Mouse (Mus musculus) stomach, embryonic 15.5 days (tissue): ENCODE results near the gene Ttc29. TPM values are rescaled to one million over a fixed set of nuclear protein-coding genes. Genes with fewer than 3 reads are reported as not detected.

Experiments used
- ATAC-seq: fragments of 200-750 bp; cut with Nextera tagmentation; 2 replicates; pipeline ENCODE4 v1.8.0; 2017; ENCODE audit warnings: low read depth, moderate number of reproducible peaks, moderate TSS enrichment; ENCODE audit not compliant: insufficient read depth, low FRiP score
- H3K27ac ChIP-seq: fragments of 300-500 bp; sonication (generic); 2 replicates; pipeline ENCODE4 v1.5.1; 2015; ENCODE audit warnings: mild to moderate bottlenecking, inconsistent platforms
- H3K27me3 ChIP-seq: fragments of 300-500 bp; sonication (generic); replicated peaks from 2 replicates; pipeline ENCODE4 v1.6.1; 2015; ENCODE audit warnings: inconsistent platforms
- H3K36me3 ChIP-seq: fragments of 300-500 bp; sonication (generic); 2 replicates; pipeline ENCODE4 v1.6.1; 2015; ENCODE audit warnings: inconsistent platforms
- H3K4me1 ChIP-seq: fragments of 300-500 bp; sonication (generic); 2 replicates; pipeline ENCODE4 v1.6.1; 2015; ENCODE audit warnings: inconsistent platforms
- H3K4me2 ChIP-seq: fragments of 300-500 bp; sonication (generic); 2 replicates; pipeline ENCODE4 v1.6.1; 2015; ENCODE audit warnings: mild to moderate bottlenecking, inconsistent platforms
- H3K4me3 ChIP-seq: fragments of 300-500 bp; sonication (generic); replicated peaks from 2 replicates; pipeline ENCODE4 v1.5.1; 2015; ENCODE audit warnings: inconsistent platforms
- H3K9ac ChIP-seq: fragments of 300-500 bp; sonication (generic); 2 replicates; pipeline ENCODE4 v1.6.1; 2015; ENCODE audit warnings: inconsistent platforms
- H3K9me3 ChIP-seq: fragments of 300-500 bp; sonication (generic); 2 replicates; pipeline ENCODE4 v1.6.1; 2016; ENCODE audit warnings: inconsistent platforms
- WGBS: fragments of 180-500 bp; shearing (Covaris S2); methylation state at CpG from one replicate; pipeline ENCODE4 v1.1.7; 2015; 5-methylcytosine and 5-hydroxymethylcytosine counted together
- polyA plus RNA-seq: library from polyadenylated mRNA; unstranded; fragments of >200 nt; fragmentation: Nextera tagmentation; extraction: Ambion mirVana; gene quantifications from 2 replicates; pipeline ENCODE4 v1.2.1, GENCODE M21; 2015

Ttc29 gene
- polyA plus RNA-seq, 1 experiment from 2014 or later: 0.30 TPM

DNA sequence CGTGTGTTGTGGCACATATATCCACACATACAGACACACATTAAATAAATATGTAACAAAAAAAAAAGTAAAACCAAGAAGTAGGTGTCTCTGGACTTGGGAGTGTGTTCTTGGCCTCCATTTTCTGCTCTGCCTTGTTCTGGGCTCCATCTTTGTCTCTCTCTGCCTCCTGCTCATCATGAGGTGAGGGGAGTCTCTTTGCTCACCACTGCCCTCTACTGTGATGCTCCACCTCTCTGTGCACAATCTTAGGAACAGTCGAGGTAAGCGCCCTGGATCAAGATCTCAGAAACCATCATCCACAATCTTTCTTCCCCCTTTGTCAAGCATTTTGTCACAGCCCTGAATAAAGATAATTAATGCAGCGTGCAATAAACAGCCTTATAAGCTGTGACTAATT lies 72.3 kb downstream of the Ttc29 start:
- no peaks in the 10 kb centered on the region for H3K27me3 ChIP-seq
- H3K4me1 ChIP-seq: no peaks in the 10 kb centered on the region
- no peaks in the 10 kb centered on the region for H3K36me3 ChIP-seq
- no peak overlapping the region for H3K9ac ChIP-seq
- H3K9me3 ChIP-seq: no peaks in the 10 kb centered on the region
- 83% methylated on average over 4 of the region's 4 CpGs for WGBS
- H3K4me2 ChIP-seq: no peak overlapping the region
- no peak overlapping the region for H3K27ac ChIP-seq
- no peak overlapping the region for H3K4me3 ChIP-seq
- ATAC-seq: no peak

DNA sequence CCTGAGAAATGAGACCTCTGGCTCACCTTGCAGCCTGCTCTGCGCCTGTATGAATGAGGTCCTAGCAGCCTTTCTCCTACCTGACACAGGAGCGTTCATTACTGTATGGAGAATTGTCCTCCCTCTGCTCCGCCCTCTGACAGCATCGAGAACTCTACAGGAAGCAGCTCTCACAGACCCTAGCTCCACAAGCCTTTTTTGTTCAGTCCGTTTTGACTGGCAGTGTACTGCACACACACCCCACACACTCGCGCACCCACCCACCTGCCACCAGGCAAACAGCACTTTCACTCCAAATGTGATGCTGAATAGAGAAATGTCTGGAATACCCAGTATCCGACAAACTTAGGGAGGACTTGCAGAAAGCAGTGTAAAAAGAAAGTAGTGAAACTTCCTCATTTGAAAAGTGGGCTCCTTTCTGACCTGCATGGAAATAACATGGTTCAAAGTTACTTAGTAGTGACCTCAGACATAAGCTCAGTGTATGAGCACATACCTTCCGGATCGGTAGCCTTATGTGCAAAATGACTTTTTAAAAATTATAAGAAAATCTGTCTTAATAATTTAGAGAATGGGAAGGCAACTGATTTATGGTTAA lies 76.4 kb downstream of the Ttc29 start:
- WGBS: 69% methylated on average over 10 of the region's 10 CpGs
- Histone ChIP-seq H3K36me3 (no peaks in the 10 kb centered on the region), H3K9me3 (no peaks in the 10 kb centered on the region), H3K4me1 (no peaks in the 10 kb centered on the region), H3K4me2 (no peak overlapping the region), H3K4me3 (no peak overlapping the region), H3K27ac (no peak overlapping the region), H3K9ac (no peak overlapping the region), H3K27me3 (no peaks in the 10 kb centered on the region)
- ATAC-seq: no peak

- H3K4me2 ChIP-seq: no peak overlapping the region
- no peak overlapping the region for H3K9ac ChIP-seq
- no peak overlapping the region for H3K4me3 ChIP-seq
- no peaks in the 10 kb centered on the region for H3K36me3 ChIP-seq
- no peak overlapping the region for H3K27ac ChIP-seq
- WGBS: 56% methylated on average over 7 of the region's 7 CpGs
- H3K4me1 ChIP-seq: no peaks in the 10 kb centered on the region
- no peaks in the 10 kb centered on the region for H3K27me3 ChIP-seq
- no peak for ATAC-seq
- no peaks in the 10 kb centered on the region for H3K9me3 ChIP-seq
Measured at GRCm38 (mm10) chr8:78290274-78290673, 77.2 kb downstream of the Ttc29 start.

DNA sequence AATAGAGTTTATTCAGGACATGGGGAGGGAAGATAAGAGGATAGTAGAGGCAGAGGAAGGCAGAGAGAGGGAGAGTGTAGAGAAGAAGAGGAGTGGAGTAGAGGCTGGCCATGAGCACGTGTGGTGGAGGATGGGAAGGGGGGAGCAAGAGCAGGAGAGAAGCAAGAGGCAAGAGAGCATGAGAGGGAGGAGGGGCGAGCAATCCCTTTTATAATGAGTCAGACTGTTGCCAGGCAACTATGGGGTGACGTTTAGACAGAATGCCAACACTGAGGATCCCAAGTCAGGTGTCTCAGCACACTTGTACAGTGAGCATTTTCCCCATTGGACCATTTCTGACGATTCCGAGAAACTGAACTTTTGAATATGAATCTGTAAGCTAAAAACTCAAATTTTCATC lies 82.4 kb downstream of the Ttc29 start:
- no peak for ATAC-seq
- Histone ChIP-seq H3K9me3 (no peaks in the 10 kb centered on the region), H3K27ac (no peak overlapping the region), H3K27me3 (no peaks in the 10 kb centered on the region), H3K4me2 (no peak overlapping the region), H3K4me3 (no peak overlapping the region), H3K4me1 (no peaks in the 10 kb centered on the region), H3K36me3 (no peaks in the 10 kb centered on the region), H3K9ac (no peak overlapping the region)
- 57% methylated on average over 5 of the region's 5 CpGs for WGBS

- Histone ChIP-seq H3K27ac (no peak overlapping the region), H3K36me3 (no peaks in the 10 kb centered on the region), H3K9me3 (no peaks in the 10 kb centered on the region), H3K9ac (no peak overlapping the region), H3K4me2 (no peak overlapping the region), H3K4me3 (no peak overlapping the region), H3K4me1 (no peaks in the 10 kb centered on the region), H3K27me3 (no peaks in the 10 kb centered on the region)
- no peak for ATAC-seq
- WGBS: 31% methylated on average over 7 of the region's 7 CpGs
Measured at GRCm38 (mm10) chr8:78303579-78303978, 90.5 kb downstream of the Ttc29 start.

- Histone ChIP-seq H3K36me3 (no peaks in the 10 kb centered on the region), H3K9me3 (no peaks in the 10 kb centered on the region), H3K4me2 (no peak overlapping the region), H3K4me3 (no peak overlapping the region), H3K9ac (no peak overlapping the region), H3K4me1 (no peaks in the 10 kb centered on the region), H3K27me3 (no peaks in the 10 kb centered on the region), H3K27ac (no peak overlapping the region)
- no peak for ATAC-seq
- 64% methylated on average over 10 of the region's 10 CpGs for WGBS
Measured at GRCm38 (mm10) chr8:78306604-78307003, 93.5 kb downstream of the Ttc29 start.

GRCm38 (mm10) chr8:78307131-78307530 lies 94.0 kb downstream of the Ttc29 start:
- H3K36me3 ChIP-seq: no peaks in the 10 kb centered on the region
- no peak overlapping the region for H3K4me2 ChIP-seq
- H3K27ac ChIP-seq: no peak overlapping the region
- H3K27me3 ChIP-seq: no peaks in the 10 kb centered on the region
- no peaks in the 10 kb centered on the region for H3K9me3 ChIP-seq
- WGBS: 39% methylated on average over 4 of the region's 4 CpGs
- no peaks in the 10 kb centered on the region for H3K4me1 ChIP-seq
- H3K4me3 ChIP-seq: no peak overlapping the region
- ATAC-seq: no peak
- no peak overlapping the region for H3K9ac ChIP-seq

DNA sequence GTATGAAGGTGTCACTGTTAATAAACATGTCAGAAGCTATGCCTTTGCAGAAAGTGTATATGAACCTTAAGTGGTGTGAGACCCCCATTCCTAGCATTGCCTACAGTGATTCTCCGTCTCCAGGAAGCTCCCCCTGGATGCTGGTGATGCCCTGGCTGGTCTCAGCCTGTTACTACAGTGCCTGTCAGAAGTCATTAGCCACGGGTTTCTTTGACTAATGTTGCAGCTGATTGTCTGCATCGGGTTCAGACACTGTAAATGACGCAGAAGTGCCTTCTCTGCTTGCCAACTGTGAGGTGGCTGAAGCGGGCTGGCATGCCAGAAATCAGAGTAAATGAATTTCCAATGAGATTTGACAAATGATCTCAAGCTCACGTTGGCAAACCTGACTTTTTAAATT lies 96.4 kb downstream of the Ttc29 start:
- Histone ChIP-seq H3K36me3 (no peaks in the 10 kb centered on the region), H3K4me2 (no peak overlapping the region), H3K27ac (no peak overlapping the region), H3K9ac (no peak overlapping the region), H3K4me3 (no peak overlapping the region), H3K4me1 (no peaks in the 10 kb centered on the region), H3K27me3 (no peaks in the 10 kb centered on the region), H3K9me3 (no peaks in the 10 kb centered on the region)
- no peak for ATAC-seq
- 57% methylated on average over 6 of the region's 6 CpGs for WGBS

GRCm38 (mm10) chr8:78315576-78315975 lies 102.5 kb downstream of the Ttc29 start:
- 67% methylated on average over 9 of the region's 9 CpGs for WGBS

DNA sequence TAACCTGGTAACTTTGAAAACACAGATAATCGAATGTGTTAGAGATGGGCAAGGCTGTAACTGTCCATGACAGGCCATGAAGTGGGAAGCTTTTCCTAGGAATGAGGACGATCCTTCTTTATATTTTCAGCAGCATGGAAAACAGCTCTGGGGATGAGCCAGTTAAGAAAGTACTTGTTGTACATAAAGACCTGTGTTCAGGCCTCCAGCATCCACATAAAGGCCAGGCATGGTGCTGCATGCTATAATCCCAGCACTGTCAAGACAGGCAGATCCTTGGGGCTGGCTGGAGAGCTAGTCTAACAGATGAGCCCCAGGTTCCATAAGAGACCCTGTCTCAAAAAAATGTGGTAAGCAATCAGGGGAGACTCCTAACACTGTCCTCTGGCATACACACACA lies 104.6 kb downstream of the Ttc29 start:
- Histone ChIP-seq H3K4me1 (no peaks in the 10 kb centered on the region), H3K36me3 (no peaks in the 10 kb centered on the region), H3K27ac (no peak overlapping the region), H3K4me3 (no peak overlapping the region), H3K4me2 (no peak overlapping the region), H3K9ac (no peak overlapping the region), H3K9me3 (no peaks in the 10 kb centered on the region), H3K27me3 (no peaks in the 10 kb centered on the region)
- no peak for ATAC-seq
- WGBS: 81% methylated on average over 2 of the region's 2 CpGs

More at GRCm38 (mm10) chr8:78315576-78315975, 102.5 kb downstream of the Ttc29 start:
- no peak overlapping the region for H3K9ac ChIP-seq
- H3K4me3 ChIP-seq: no peak overlapping the region
- no peaks in the 10 kb centered on the region for H3K27me3 ChIP-seq
- no peaks in the 10 kb centered on the region for H3K9me3 ChIP-seq
- H3K4me1 ChIP-seq: no peaks in the 10 kb centered on the region
- H3K27ac ChIP-seq: no peak overlapping the region
- no peaks in the 10 kb centered on the region for H3K36me3 ChIP-seq
- ATAC-seq: no peak
- no peak overlapping the region for H3K4me2 ChIP-seq

DNA sequence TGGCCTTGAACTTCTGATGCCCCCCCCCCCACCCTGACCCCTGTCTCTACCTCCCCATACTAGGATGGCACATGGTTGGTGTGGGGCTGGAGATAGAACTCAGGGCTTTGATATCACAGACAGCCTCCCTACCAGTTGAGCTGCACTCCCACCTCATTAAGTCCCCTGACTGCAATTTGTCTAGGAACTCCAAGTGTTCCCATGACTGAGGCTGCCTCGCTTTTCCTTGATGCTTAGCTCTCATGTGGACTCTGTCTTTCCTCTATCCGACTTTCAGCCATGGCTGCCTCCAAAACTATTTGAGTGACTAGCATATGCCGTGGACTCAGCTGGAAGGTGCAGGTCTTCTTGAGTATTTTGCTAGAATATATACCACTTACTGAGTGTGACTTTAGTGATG lies 110.3 kb downstream of the Ttc29 start:
- Histone ChIP-seq H3K4me3 (no peak overlapping the region), H3K4me1 (no peaks in the 10 kb centered on the region), H3K9ac (no peak overlapping the region), H3K27ac (no peak overlapping the region), H3K4me2 (no peak overlapping the region), H3K27me3 (no peaks in the 10 kb centered on the region), H3K9me3 (no peaks in the 10 kb centered on the region), H3K36me3 (no peaks in the 10 kb centered on the region)
- WGBS: 83% methylated on average over 3 of the region's 3 CpGs
- no peak for ATAC-seq

DNA sequence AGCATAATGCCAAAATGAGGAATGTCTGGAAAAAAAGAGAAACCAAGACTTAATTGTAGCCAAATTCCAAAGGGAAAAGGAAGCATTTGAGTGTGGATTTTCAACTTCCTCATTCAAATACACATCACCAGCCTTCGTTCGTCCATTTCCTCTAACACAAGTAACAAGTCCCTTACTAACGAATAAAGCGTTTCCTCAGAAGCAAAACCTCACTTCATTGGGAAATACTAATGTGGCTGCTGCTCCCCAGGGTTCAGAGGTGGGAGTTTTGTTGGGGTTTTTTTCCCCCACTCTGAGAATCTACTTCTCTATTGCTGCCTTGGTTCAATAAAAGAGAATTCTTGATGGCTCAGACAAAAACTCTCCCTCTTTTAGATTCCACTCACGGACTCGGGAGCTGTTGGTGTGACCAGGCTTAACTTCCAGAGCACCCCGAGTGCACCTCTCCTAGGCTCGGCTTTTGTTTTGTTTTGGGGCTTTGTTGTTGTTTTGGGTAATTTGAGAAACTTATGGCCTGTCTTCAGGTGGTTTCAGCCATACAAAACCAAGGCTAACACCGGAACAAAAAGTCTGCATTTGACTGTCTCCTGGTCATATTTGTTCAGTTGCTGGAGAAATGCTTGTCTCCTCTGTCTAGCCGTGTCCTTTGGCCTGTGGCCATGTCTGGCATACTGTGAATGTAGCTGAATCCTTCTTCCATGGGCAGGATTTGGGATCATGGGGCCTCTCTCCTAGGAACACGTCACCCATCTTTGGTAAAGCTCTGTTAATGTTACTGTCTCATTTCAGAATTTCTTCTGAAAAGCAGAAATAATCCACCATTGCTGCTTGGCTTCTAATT lies 127.8 kb downstream of the Ttc29 start:
- no peaks in the 10 kb centered on the region for H3K9me3 ChIP-seq
- no peaks in the 10 kb centered on the region for H3K36me3 ChIP-seq
- no peak overlapping the region for H3K4me2 ChIP-seq
- no peak overlapping the region for H3K9ac ChIP-seq
- no peak for ATAC-seq
- H3K4me1 ChIP-seq: no peaks in the 10 kb centered on the region
- H3K4me3 ChIP-seq: no peak overlapping the region
- 71% methylated on average over 11 of the region's 11 CpGs for WGBS
- no peak overlapping the region for H3K27ac ChIP-seq
- H3K27me3 ChIP-seq: no peaks in the 10 kb centered on the region
